Mouse (Mus musculus) MEL (cell line): ENCODE measurements around the gene Gpx4. TPM values are rescaled to one million over a fixed set of nuclear protein-coding genes. Genes with fewer than 3 reads are reported as not detected.

ENCODE experiments used
- DNase-seq: peaks from one replicate; pipeline ENCODE4 v3.0.0; 2011; ENCODE audit warnings: low read depth, low spot score
- H3K27ac ChIP-seq: 2 replicates; pipeline ENCODE4 v1.5.1; 2012; ENCODE audit warnings: low read depth, mild to moderate bottlenecking, control low read depth, low read length, moderate library complexity; ENCODE audit not compliant: control insufficient read depth
- H3K27me3 ChIP-seq, 2 experiments: fragments of 150-350 bp in 1 of 2; sonication (generic) in 1 of 2; 2 replicates each; pipeline ENCODE4 v1.6.1; 2012; ENCODE audit warnings: low read length in 2 of 2, mild to moderate bottlenecking in 2 of 2, improper control_type of control experiment in 1 of 2, moderate library complexity in 1 of 2; ENCODE audit not compliant: insufficient read depth in 2 of 2, control insufficient read depth in 1 of 2
- H3K36me3 ChIP-seq, 2 experiments: 2 replicates each; pipeline ENCODE4 v1.6.1; 2012 to 2014; ENCODE audit warnings: low read length in 2 of 2, improper control_type of control experiment in 1 of 2, inconsistent platforms in 1 of 2, mild to moderate bottlenecking in 1 of 2; ENCODE audit not compliant: insufficient read depth in 2 of 2, control insufficient read depth in 1 of 2
- H3K4me1 ChIP-seq, 2 experiments: fragments of 150-350 bp in 1 of 2; sonication (generic) in 1 of 2; 2 replicates each; pipeline ENCODE4 v1.6.1; 2012; ENCODE audit warnings: low read length in 2 of 2, improper control_type of control experiment in 1 of 2, mild to moderate bottlenecking in 1 of 2; ENCODE audit not compliant: insufficient read depth in 2 of 2, control insufficient read depth in 1 of 2
- H3K4me3 ChIP-seq, 2 experiments: fragments of 150-350 bp in 1 of 2; sonication (generic) in 1 of 2; 2 replicates each; pipeline ENCODE4 v1.5.1; 2012; ENCODE audit warnings: low read depth in 2 of 2, low read length in 2 of 2, mild to moderate bottlenecking in 2 of 2, moderate library complexity in 2 of 2, control low read depth in 1 of 2, improper control_type of control experiment in 1 of 2; ENCODE audit not compliant: control insufficient read depth in 1 of 2, insufficient read depth in 1 of 2
- H3K79me2 ChIP-seq: 2 replicates; pipeline ENCODE4 v1.6.1; 2012; ENCODE audit warnings: mild to moderate bottlenecking, low read length, moderate library complexity; ENCODE audit not compliant: control insufficient read depth, poor library complexity, insufficient read depth
- H3K9ac ChIP-seq: 2 replicates; pipeline ENCODE4 v1.6.1; 2012; ENCODE audit warnings: low read depth, mild to moderate bottlenecking, control low read depth, low read length, moderate library complexity; ENCODE audit not compliant: control insufficient read depth, poor library complexity, severe bottlenecking
- H3K9me3 ChIP-seq: fragments of 150-350 bp; sonication (generic); replicated peaks from 2 replicates; pipeline ENCODE4 v1.6.1; 2012; ENCODE audit warnings: mild to moderate bottlenecking, low read length, improper control_type of control experiment, moderate library complexity; ENCODE audit not compliant: insufficient read depth
- CTCF ChIP-seq, 3 experiments: IDR thresholded peaks in 2 of 3; conservative IDR thresholded peaks in 1 of 3; 2 replicates each; pipeline ENCODE4 v1.5.1; 2011 to 2012; ENCODE audit warnings: low read length in 3 of 3, low read depth in 2 of 3, mild to moderate bottlenecking in 2 of 3, improper control_type of control experiment in 1 of 3, inconsistent platforms in 1 of 3, mixed read lengths in 1 of 3, moderate library complexity in 1 of 3; ENCODE audit not compliant: control insufficient read depth in 1 of 3, insufficient read depth in 1 of 3, poor library complexity in 1 of 3, severe bottlenecking in 1 of 3
- E2F4 ChIP-seq: IDR thresholded peaks from 2 replicates; pipeline ENCODE4 v1.6.1; 2011; ENCODE audit warnings: low read depth, low read length, improper control_type of control experiment, borderline replicate concordance
- ELF1 ChIP-seq: IDR thresholded peaks from 2 replicates; pipeline ENCODE4 v1.6.1; 2014; ENCODE audit warnings: low read depth, mild to moderate bottlenecking, inconsistent platforms, low read length, improper control_type of control experiment, moderate library complexity
- EP300 ChIP-seq, 2 experiments: IDR thresholded peaks; 2 replicates each; pipeline ENCODE4 v1.6.1; 2011; ENCODE audit warnings: improper control_type of control experiment in 2 of 2, low read length in 2 of 2, low read depth in 1 of 2, mild to moderate bottlenecking in 1 of 2
- HCFC1 ChIP-seq: IDR thresholded peaks from 2 replicates; pipeline ENCODE4 v1.6.1; 2012; ENCODE audit warnings: low read depth, mild to moderate bottlenecking, inconsistent platforms, low read length, improper control_type of control experiment, moderate library complexity
- MAFK ChIP-seq: IDR thresholded peaks from 2 replicates; pipeline ENCODE4 v1.6.1; 2011; ENCODE audit warnings: low read depth, mild to moderate bottlenecking, low read length, improper control_type of control experiment, borderline replicate concordance
- MXI1 ChIP-seq: IDR thresholded peaks from 2 replicates; pipeline ENCODE4 v1.6.1; 2011; ENCODE audit warnings: mild to moderate bottlenecking, low read depth, low read length, improper control_type of control experiment
- NRF1 ChIP-seq: IDR thresholded peaks from 2 replicates; pipeline ENCODE4 v1.6.1; 2014; ENCODE audit warnings: low read depth, mild to moderate bottlenecking, inconsistent platforms, low read length, improper control_type of control experiment, moderate library complexity; ENCODE audit not compliant: poor library complexity, insufficient read depth, severe bottlenecking
- POLR2A ChIP-seq, 2 experiments: IDR thresholded peaks; 2 replicates each; pipeline ENCODE4 v1.6.1; 2011 to 2012; ENCODE audit warnings: low read length in 2 of 2, mild to moderate bottlenecking in 2 of 2, control low read depth in 1 of 2, improper control_type of control experiment in 1 of 2, low read depth in 1 of 2, moderate library complexity in 1 of 2; ENCODE audit not compliant: control insufficient read depth in 1 of 2, insufficient read depth in 1 of 2, poor library complexity in 1 of 2
- RCOR1 ChIP-seq: IDR thresholded peaks from 2 replicates; pipeline ENCODE4 v1.6.1; 2012; ENCODE audit warnings: low read depth, mild to moderate bottlenecking, inconsistent platforms, low read length, improper control_type of control experiment
- SIN3A ChIP-seq: IDR thresholded peaks from 2 replicates; pipeline ENCODE4 v1.6.1; 2012; ENCODE audit warnings: low read length, improper control_type of control experiment, inconsistent platforms
- TBP ChIP-seq: IDR thresholded peaks from 2 replicates; pipeline ENCODE4 v1.8.0; 2011; ENCODE audit warnings: low read depth, low read length, improper control_type of control experiment
- USF1 ChIP-seq: IDR thresholded peaks from 2 replicates; pipeline ENCODE4 v1.6.1; 2014; ENCODE audit warnings: low read depth, mild to moderate bottlenecking, inconsistent platforms, low read length, improper control_type of control experiment, moderate library complexity
- ZMIZ1 ChIP-seq: IDR thresholded peaks from 2 replicates; pipeline ENCODE4 v1.6.1; 2012; ENCODE audit warnings: low read depth, mild to moderate bottlenecking, inconsistent platforms, low read length, improper control_type of control experiment, moderate library complexity
- ZNF384 ChIP-seq: IDR thresholded peaks from 2 replicates; pipeline ENCODE4 v1.6.1; 2012; ENCODE audit warnings: low read depth, mild to moderate bottlenecking, inconsistent platforms, low read length, improper control_type of control experiment
- polyA plus RNA-seq, 2 experiments: library from polyadenylated mRNA; stranded (reverse) in 1 of 2; unstranded in 1 of 2; fragments of >175 nt in 1 of 2; fragments of >200 nt in 1 of 2; gene quantifications; 2 replicates each; pipeline versions ENCODE4 v1.2.1 to v1.2.4; 2012; ENCODE audit warnings: low replicate concordance in 2 of 2, low read depth in 1 of 2; ENCODE audit not compliant: insufficient read length in 2 of 2, insufficient read depth in 1 of 2, missing spikeins in 1 of 2
- total RNA-seq: library from RNA; depleted of rRNA; stranded (reverse); fragments of 300-350 nt; gene quantifications from 2 replicates; pipeline ENCODE4 v1.2.3, GENCODE M21; 2012

The Gpx4 gene
- total and polyA plus RNA-seq, 3 experiments: 508 to 536 TPM; not detected in 1

DNA sequence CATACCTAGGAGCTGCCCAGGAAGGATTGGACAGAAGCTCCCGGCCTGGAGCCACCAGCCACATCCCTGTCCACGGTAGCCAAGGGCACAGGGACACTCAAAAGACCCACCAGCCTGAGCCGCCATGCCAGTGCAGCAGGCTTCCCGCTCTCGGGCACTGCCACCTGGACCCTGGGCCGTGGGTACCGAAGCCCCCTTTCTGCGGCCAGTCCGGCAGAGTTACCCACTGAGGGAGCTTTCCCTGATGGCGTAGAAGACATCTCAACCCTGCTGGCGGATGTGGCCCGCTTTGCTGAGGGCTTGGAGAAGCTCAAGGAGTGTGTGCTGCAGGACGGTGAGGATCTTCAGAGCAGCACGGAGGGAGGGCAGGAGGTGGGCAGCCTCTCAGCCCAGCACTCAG lies 29.2 kb upstream of the Gpx4 start:
- no peaks in the 10 kb centered on the region for H3K27me3 ChIP-seq
- H3K79me2 ChIP-seq: peaks cover 12% of the 10 kb centered on the region
- TF ChIP-seq TBP (no peak), ELF1 (no peak), SIN3A (no peak), ZMIZ1 (no peak), HCFC1 (no peak)
- H3K36me3 ChIP-seq: peaks cover 0 to 11% of the 10 kb centered on the region in 2 experiments; a peak in 3 of 4 replicates
- H3K4me1 ChIP-seq: peaks cover 10 to 19% of the 10 kb centered on the region in 2 experiments
- H3K27ac ChIP-seq: peak overlapping the region; percentile 35
- peak overlapping the region; percentile 9 to 98 for H3K4me3 ChIP-seq
- no peak for DNase-seq
- H3K9me3 ChIP-seq: no peaks in the 10 kb centered on the region
- peak overlapping the region; percentile 26 for H3K9ac ChIP-seq

DNA sequence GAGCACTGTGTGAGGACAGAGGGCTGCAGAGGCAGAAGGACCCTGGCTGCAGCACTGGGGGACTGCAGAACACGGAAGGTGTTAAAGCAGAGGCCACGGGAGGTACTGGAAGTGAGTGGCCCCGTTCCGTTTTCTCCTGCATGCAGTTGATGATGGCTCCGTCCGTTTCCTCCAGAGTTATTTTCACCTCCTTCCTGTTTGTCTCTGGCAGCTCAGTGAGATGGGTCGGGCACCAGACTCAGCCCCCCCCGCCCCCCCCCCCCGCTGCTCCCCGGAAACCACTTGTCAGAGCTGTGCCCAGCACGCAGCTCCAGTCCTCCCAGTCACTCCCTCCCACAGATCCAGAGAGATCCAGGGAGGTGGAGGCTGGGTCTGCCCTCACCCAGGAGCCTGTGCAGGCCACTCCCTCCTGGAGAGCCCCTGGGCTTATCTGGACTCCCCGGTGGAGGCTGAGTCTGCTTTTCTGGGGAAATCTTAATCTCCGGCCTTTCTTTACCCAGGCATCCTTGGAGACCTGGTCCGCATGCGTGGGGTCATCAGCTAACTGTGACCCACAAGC lies 28.1 kb upstream of the Gpx4 start:
- Histone ChIP-seq H3K9ac (peak overlapping the region; percentile 29), H3K27me3 (no peaks in the 10 kb centered on the region), H3K9me3 (no peaks in the 10 kb centered on the region), H3K4me1 (peaks cover 12 to 23% of the 10 kb centered on the region in 2 experiments), H3K36me3 (peaks cover 2 to 18% of the 10 kb centered on the region in 2 experiments; a peak in 3 of 4 replicates), H3K4me3 (peak overlapping the region; percentile 16 to 55; a peak in 3 of 4 replicates), H3K79me2 (peaks cover 12% of the 10 kb centered on the region), H3K27ac (peak overlapping the region; percentile 60)
- TF ChIP-seq E2F4 (no peak), ZNF384 (no peak), RCOR1 (no peak), NRF1 (peak; percentile 50; the same call in 1 of the 2 replicates), ZMIZ1 (no peak), POLR2A (IDR thresholded peaks at IDR 0.05; ENCODE audit: control insufficient read depth in 1 of 2, insufficient read depth in 1 of 2, low read depth in 1 of 2, low read length in 2 of 2, poor library complexity in 1 of 2) (peak in 1 of 2 experiments; percentile 18; a peak in 1 of 4 replicates), MAFK (no peak), USF1 (no peak), MXI1 (peak; percentile 46; the same call in 1 of the 2 replicates), CTCF (IDR thresholded peaks at IDR 0.05 in 2 of 3, conservative IDR thresholded peaks at IDR 0.05 in 1 of 3; ENCODE audit: control insufficient read depth in 1 of 3, insufficient read depth in 1 of 3, low read depth in 2 of 3, low read length in 3 of 3, poor library complexity in 1 of 3, severe bottlenecking in 1 of 3) (no peak), EP300 (IDR thresholded peaks at IDR 0.05; ENCODE audit: low read depth in 1 of 2, low read length in 2 of 2) (peak in 1 of 2 experiments; percentile 14; a peak in 1 of 4 replicates)
- peak; percentile 64 for DNase-seq
